Mouse (Mus musculus) CD8-positive naive resting alpha-beta T cell, adult 57 days (primary cell): ENCODE data around the gene Scgb1b29. TPM values are rescaled to one million over a fixed set of nuclear protein-coding genes. Genes with fewer than 3 reads are reported as not detected.

ENCODE experiments used
- total RNA-seq: library from RNA; stranded (reverse); gene quantifications from one replicate; pipeline ENCODE4 v1.2.4, GENCODE M21; 2023

Gene Scgb1b29
- not detected for total RNA-seq

GRCm38 (mm10) chr7:32441241-32441640, at the start of gene Scgb1b29:
Gene Scgb1b29 (plus strand): TSS chr7:32441541.

Other genes with a start within 250 kb of the Scgb1b29 start
- gene Scgb2b11, start 230.4 kb upstream of the Scgb1b29 start, total RNA-seq: not detected
- gene Scgb1b11, start 218.7 kb upstream of the Scgb1b29 start, total RNA-seq: not detected
- gene Scgb2b12, start 114.3 kb upstream of the Scgb1b29 start, total RNA-seq: not detected
- not detected for gene Scgb1b12, start 107.4 kb upstream of the Scgb1b29 start, total RNA-seq